1 mouse cellular context compared by ENCODE assay signal in the genomic region with DNA sequence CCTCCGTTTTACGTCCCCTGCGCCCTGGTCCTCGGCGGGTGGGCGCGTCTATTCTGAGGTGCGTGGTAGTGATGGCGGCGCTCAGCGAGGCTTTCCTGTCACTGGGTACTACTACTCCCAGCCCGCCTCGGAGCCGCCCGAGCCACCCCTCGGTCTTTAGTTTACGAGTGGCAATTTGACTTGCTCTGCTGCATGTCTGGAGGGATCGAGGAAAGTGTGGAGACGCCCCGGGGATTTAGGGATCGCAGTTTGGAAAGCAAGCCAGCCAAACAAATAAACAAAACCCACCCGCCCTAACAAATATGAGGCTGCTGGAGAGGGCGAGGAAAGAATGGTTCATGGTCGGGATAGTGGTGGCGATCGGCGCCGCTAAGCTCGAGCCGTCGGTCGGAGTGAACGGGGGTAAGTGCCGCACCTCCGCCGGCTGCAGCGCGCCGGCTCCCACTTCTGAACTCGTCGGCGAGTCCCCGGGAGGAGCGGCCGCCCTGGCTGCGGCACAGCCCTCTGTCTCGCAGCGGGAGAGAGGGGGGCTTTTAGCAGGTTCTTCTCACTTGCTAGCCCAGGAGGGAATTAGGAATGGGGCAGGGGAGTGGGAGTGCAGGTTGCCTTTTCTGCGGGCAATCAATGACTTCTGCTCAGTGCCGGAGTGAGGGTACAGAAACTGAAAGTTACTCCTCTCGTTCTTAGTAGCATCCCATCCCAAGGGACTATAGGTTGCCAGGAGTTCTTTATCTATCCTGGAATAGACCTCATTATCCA.
TF ChIP-seq lines count a peak whose summit lies in the region.

A gene (plus strand): TSS at position 74 of the 759 bp plus-strand sequence.

TF ChIP-seq in CH12.LX, 34 proteins besides CTCF, POLR2A, EP300 and RAD21:
- 0 out of 2 replicates have a peak, but pooled peaks have one; percentile 13 for TF ChIP-seq KAT2A (IDR thresholded peaks at IDR 0.05; ENCODE audit: insufficient replicate concordance, low read length)
- 0 out of 2 replicates have a peak, but pooled peaks have one; percentile 11 for TF ChIP-seq TBP (conservative IDR thresholded peaks at IDR 0.05; ENCODE audit: low read depth, low read length)
- TF ChIP-seq E2F4 (IDR thresholded peaks at IDR 0.05; ENCODE audit: insufficient replicate concordance, low read depth, low read length): no peak
- peak; percentile 19; the same call in 1 of the 2 replicates for TF ChIP-seq HCFC1 (IDR thresholded peaks at IDR 0.05; ENCODE audit: low read depth, low read length)
- peak; percentile 99 for TF ChIP-seq MXI1 (IDR thresholded peaks at IDR 0.05; ENCODE audit: low read depth, low read length)
- peak; percentile 42; the same call in 1 of the 2 replicates for TF ChIP-seq SIN3A (IDR thresholded peaks at IDR 0.05; ENCODE audit: low read length)
- peak; percentile 81 for TF ChIP-seq IRF4 (IDR thresholded peaks at IDR 0.05; ENCODE audit: low read depth, low read length)
- peak; percentile 21; the same call in 1 of the 2 replicates for TF ChIP-seq MAZ (IDR thresholded peaks at IDR 0.05; ENCODE audit: low read depth, low read length)
- TF ChIP-seq JUN (IDR thresholded peaks at IDR 0.05; ENCODE audit: insufficient read depth, low read depth, low read length): no peak; the same call in 1 of the 2 replicates
